Mouse (Mus musculus): Measurements from ENCODE around the gene Cel.

GRCm38 (mm10) chr2:28563830-28564229 is 627 bp upstream of the Cel start:
- no peak for TF ChIP-seq POLR2A (IDR thresholded peaks at IDR 0.05; ENCODE audit: extremely low read depth, insufficient read depth, low read length)
- no peak for TF ChIP-seq CTCF (IDR thresholded peaks at IDR 0.05; ENCODE audit: low read depth, low read length)

Measured in liver, adult 2 months (tissue).